Mouse (Mus musculus): ENCODE data around the gene Zc3h10. TPM values are rescaled to one million over a fixed set of nuclear protein-coding genes. Genes with fewer than 3 reads are reported as not detected.
"Not testable (repeated sequence)": the region's sequence is repeated elsewhere in the genome, so short reads cannot be mapped to it uniquely, and the experiment has no call there.

Gene Zc3h10
- polyA plus RNA-seq, 1 experiment from 2014 or later, result 20.8 TPM

DNA sequence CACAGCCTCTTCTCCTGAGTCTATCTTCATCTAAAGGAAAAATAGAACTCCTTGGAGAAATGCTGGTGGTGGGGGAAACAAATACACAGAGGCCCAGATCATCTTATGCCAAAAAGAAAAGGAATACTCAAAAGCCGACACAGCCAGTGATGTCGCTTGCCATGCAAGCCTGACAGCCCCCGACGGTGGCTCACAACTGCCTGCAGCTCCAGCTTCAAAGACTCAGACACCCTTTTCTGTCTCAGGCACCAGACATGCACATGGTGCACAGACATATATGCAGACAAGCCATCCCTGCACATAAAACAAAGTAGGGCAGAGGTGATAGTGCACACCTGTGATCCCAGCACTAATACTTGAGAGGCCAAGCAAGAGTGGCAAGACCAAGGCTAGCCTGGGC lies 32.2 kb upstream of the Zc3h10 start:
- Histone ChIP-seq H3K4me1 (no peaks in the 10 kb centered on the region), H3K4me3 (no peak overlapping the region), H3K36me3 (no peaks in the 10 kb centered on the region), H3K27me3 (peaks cover 21% of the 10 kb centered on the region), H3K4me2 (replicated peaks) (no peak overlapping the region), H3K27ac (no peak overlapping the region), H3K9me3 (replicated peaks) (no peaks in the 10 kb centered on the region), H3K9ac (no peak overlapping the region)
- WGBS, result 83% methylated on average over 4 of the region's 4 CpGs
- ATAC-seq (ENCODE audit: low FRiP score), result no peak

DNA sequence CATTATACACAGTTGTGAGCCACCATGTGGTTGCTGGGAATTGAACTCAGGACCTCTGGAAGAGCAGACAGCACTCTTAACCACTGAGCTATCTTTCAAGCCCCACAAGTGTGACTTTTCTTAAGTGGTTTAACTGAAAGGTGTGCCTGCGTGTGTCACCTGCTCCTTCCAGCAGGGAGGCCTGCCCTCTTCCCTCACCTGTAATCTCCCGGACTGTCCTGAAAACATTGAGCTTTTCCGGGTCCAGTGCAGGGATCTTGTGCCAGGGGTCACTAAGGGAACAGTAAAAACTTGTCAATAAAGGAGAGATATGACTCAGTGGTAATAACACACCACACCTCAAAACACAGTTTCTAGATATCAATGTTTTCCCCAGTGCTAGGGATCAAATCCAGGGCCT lies 31.7 kb upstream of the Zc3h10 start:
- peaks cover 17% of the 10 kb centered on the region for H3K27me3 ChIP-seq

DNA sequence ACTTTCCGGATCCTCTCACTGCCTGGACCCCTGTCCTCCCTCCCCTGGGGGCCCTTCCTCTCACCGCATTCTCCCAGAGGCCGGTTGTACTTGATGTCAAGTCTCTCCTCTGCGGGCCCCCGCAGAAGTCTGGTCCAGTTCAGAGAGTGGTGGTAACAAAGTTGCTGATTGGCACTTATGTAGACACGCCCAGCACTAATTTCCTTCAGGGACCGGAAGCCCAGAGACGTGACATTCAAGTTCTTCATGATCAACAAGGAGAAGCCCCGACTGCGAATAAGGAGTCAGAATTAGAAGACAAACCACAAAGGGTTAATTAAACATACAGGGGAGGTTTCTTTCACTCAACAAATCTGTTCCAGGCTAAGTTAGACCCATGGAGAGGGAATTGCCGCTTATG lies 30.8 kb upstream of the Zc3h10 start:
- Histone ChIP-seq H3K9ac (no peak overlapping the region), H3K4me3 (no peak overlapping the region), H3K36me3 (no peaks in the 10 kb centered on the region), H3K27me3 (peaks cover 8% of the 10 kb centered on the region; the same call in 1 of the 2 replicates), H3K4me1 (no peaks in the 10 kb centered on the region), H3K27ac (no peak overlapping the region), H3K9me3 (replicated peaks) (no peaks in the 10 kb centered on the region), H3K4me2 (replicated peaks) (no peak overlapping the region)
- WGBS, result 80% methylated on average over 11 of the region's 11 CpGs
- no peak for ATAC-seq (ENCODE audit: low FRiP score)

More for the DNA sequence above, 31.7 kb upstream of the Zc3h10 start:
- H3K27ac ChIP-seq, result no peak overlapping the region
- no peaks in the 10 kb centered on the region for H3K9me3 ChIP-seq (replicated peaks)
- H3K4me1 ChIP-seq, result no peaks in the 10 kb centered on the region
- H3K36me3 ChIP-seq, result no peaks in the 10 kb centered on the region
- no peak for ATAC-seq (ENCODE audit: low FRiP score)
- H3K4me3 ChIP-seq, result no peak overlapping the region
- no peak overlapping the region for H3K4me2 ChIP-seq (replicated peaks)
- 82% methylated on average over 3 of the region's 3 CpGs for WGBS
- H3K9ac ChIP-seq, result no peak overlapping the region

DNA sequence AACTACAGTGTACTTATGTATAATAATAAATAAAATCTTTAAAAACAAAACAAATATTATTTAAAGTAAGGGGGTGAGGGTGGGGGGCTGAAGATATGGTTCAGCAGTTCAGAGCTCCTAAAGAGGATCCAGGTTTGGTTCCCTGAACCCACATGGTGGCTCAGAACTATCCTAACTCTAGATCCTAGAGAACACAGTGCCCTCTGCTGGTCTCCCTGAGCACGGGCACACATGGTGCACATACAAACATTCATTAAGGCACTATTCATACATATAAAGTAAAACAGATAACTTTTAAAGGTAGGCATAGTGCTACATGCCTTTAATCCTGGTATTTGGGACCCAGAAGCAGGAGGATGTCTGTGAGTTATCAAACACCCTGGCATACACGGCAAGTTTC lies 27.5 kb upstream of the Zc3h10 start:
- no peak overlapping the region for H3K27ac ChIP-seq
- no peak overlapping the region for H3K4me3 ChIP-seq
- no peaks in the 10 kb centered on the region for H3K36me3 ChIP-seq
- peaks cover 4% of the 10 kb centered on the region; the same call in 1 of the 2 replicates for H3K27me3 ChIP-seq
- ATAC-seq (ENCODE audit: low FRiP score), result no peak
- no peaks in the 10 kb centered on the region for H3K9me3 ChIP-seq (replicated peaks)
- no peak overlapping the region for H3K9ac ChIP-seq
- H3K4me2 ChIP-seq (replicated peaks), result no peak overlapping the region
- no peaks in the 10 kb centered on the region for H3K4me1 ChIP-seq
- 89% methylated on average over 2 of the region's 2 CpGs for WGBS

DNA sequence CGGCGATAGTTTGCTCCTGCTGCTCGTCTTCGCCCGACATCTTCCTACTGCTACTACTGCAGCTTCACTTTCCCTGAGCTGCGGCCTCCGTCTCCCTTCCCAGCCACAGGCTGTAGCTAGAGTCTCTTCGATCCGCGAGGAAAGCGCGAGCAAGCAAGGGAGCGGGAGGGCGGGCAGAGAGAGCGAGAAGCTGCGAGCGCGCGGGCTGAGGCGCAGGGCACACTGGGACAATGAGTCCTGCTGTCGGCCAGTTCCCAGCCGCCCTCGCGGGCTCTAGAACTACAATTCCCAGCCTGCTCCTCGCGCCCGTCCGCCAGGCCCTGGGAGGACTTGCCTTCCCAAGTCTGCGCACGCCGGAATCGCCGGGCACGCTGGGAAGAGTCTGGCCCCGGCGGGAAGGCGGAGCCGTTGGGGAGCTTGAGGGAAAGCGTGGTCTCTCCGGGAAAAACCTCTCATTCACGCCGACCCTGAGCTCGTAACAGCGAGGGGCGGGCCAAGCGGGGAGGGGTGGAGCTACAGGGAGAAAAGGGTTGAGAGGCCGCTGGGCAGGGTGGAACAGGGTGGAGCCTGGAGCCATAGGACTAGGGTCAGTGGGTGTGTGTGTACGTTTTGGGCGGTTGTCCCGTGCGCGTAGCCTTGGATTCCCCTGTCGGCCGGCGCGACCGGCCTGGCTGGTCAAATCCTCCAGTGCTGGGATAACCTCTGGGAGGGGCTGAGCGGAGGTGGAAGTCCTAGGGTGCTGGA lies 18.4 kb upstream of the Zc3h10 start, which contains the start of gene Pa2g4:
Pa2g4 (minus strand) TSS at position 200 of the 744 bp plus-strand sequence.
- Histone ChIP-seq H3K36me3 (peaks cover 22% of the 10 kb centered on the region), H3K9ac (peak within 1 kb of the TSS; percentile 91), H3K4me1 (peaks cover 10% of the 10 kb centered on the region), H3K4me3 (peak within 1 kb of the TSS; percentile 87), H3K9me3 (replicated peaks) (no peaks in the 10 kb centered on the region), H3K27ac (peak within 1 kb of the TSS; percentile 85), H3K4me2 (replicated peaks) (peak within 1 kb of the TSS; percentile 91), H3K27me3 (no peaks in the 10 kb centered on the region)
- peak; percentile 100 for ATAC-seq (ENCODE audit: low FRiP score)
- under 1% methylated on average over 58 of the region's 58 CpGs for WGBS

DNA sequence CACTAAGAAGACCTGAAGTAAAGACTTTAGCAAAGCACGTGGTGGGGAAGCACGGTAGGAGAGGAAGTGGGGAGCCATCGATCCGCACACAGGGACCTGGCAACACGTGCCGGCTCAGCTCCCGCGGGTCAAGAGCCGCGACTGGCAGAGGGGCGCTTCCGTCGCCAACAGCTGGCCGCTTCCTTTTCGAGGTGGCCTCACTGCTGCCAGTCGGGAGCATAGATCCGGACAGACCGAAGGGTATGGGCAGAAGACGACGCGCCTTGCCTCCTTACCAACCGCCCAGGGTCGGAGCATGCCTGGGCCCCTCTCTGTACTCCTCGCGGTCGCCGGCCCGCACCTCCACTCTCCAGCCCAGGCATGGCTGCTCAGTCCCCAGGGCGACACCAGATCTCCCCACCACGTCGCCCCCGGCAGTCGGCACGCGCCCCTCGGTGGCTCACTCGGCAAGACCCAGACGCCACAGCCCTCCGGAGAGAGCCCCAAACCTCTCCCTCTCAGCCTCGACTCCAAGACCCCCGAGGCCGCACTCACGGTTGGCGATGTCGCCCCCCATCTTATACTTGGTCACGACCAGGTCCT lies 17.7 kb upstream of the Zc3h10 start:
- ATAC-seq (ENCODE audit: low FRiP score), result peak; percentile 42
- peak overlapping the region; percentile 91 for H3K4me2 ChIP-seq (replicated peaks)

DNA sequence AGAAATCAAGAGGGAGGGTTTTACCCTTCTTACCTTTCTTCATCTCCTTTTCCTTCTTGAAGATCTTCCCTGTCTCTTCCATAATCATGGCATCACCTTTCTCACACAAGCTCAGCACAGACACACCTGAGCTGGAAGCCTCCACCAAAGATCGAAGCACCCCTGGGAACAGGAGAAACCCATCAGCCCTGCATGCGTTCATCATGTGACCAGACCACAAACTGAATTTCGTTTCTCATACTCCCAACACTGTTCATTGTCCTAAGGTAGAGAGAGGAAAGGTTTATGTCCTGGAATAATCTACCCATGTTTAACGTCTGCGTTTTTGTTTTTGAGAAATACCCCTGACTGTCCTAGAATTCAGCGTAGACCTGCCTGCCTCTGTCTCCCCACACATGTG lies 16.0 kb upstream of the Zc3h10 start:
- no peak overlapping the region for H3K27ac ChIP-seq
- H3K4me2 ChIP-seq (replicated peaks), result no peak overlapping the region
- H3K9ac ChIP-seq, result no peak overlapping the region; the same call in 1 of the 2 replicates
- H3K4me3 ChIP-seq, result no peak overlapping the region
- peaks cover 10% of the 10 kb centered on the region for H3K4me1 ChIP-seq
- H3K36me3 ChIP-seq, result peaks cover 47% of the 10 kb centered on the region
- no peaks in the 10 kb centered on the region for H3K9me3 ChIP-seq (replicated peaks)
- ATAC-seq (ENCODE audit: low FRiP score), result no peak
- 90% methylated on average over 6 of the region's 6 CpGs for WGBS
- H3K27me3 ChIP-seq, result no peaks in the 10 kb centered on the region

More for the DNA sequence above, 17.7 kb upstream of the Zc3h10 start:
- H3K27me3 ChIP-seq, result no peaks in the 10 kb centered on the region
- no peaks in the 10 kb centered on the region for H3K9me3 ChIP-seq (replicated peaks)
- H3K27ac ChIP-seq, result peak overlapping the region; percentile 85
- peaks cover 10% of the 10 kb centered on the region for H3K4me1 ChIP-seq
- H3K9ac ChIP-seq, result peak overlapping the region; percentile 91
- peak overlapping the region; percentile 87 for H3K4me3 ChIP-seq
- WGBS, result under 1% methylated on average over 40 of the region's 46 CpGs
- H3K36me3 ChIP-seq, result peaks cover 29% of the 10 kb centered on the region

DNA sequence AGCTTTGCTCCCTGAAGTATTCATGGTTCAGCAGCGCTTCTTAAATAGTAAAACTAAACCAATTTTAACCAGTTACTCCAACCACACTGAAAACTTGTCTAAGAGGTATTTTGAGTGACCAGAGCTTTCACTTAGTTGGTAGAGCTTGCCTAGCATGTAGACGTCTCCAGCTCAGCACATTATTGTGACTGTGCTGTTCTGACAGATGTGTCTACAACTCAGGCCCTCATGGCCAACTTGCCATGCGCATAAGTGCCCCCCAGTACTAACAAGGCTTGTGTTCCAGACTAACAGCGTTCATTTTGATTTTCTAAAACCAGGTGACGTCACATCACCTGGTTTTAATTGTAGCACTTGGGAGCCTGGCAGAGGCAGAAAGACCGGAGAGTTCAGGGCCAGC lies 9.4 kb upstream of the Zc3h10 start:
- H3K4me2 ChIP-seq (replicated peaks), result no peak overlapping the region
- H3K4me3 ChIP-seq, result no peak overlapping the region
- no peaks in the 10 kb centered on the region for H3K9me3 ChIP-seq (replicated peaks)
- no peak overlapping the region for H3K9ac ChIP-seq
- H3K27ac ChIP-seq, result no peak overlapping the region
- no peaks in the 10 kb centered on the region for H3K4me1 ChIP-seq
- WGBS, result 86% methylated on average over 6 of the region's 6 CpGs
- no peak for ATAC-seq (ENCODE audit: low FRiP score)
- no peaks in the 10 kb centered on the region for H3K27me3 ChIP-seq
- H3K36me3 ChIP-seq, result peaks cover 51% of the 10 kb centered on the region

DNA sequence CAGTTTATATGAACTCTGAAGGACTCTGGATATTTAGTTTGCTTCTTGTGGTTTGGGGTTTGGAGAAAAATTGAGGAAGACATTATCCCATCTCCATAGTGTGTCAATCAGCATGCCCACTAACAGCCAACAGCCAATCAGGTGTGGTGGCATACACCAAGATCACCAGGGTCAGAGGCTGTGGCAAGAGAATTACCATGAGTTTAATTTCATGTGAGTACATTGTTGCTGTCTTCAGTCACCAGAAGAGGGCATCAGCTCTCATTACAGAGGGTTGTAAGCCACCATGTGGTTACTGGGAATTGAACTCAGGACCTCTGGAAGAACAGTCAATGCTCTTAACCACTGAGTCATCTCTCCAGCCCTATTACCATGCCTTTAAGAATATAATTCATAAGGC lies 8.7 kb upstream of the Zc3h10 start:
- no peaks in the 10 kb centered on the region for H3K9me3 ChIP-seq (replicated peaks)
- H3K27ac ChIP-seq, result no peak overlapping the region
- no peak overlapping the region for H3K4me3 ChIP-seq
- no peaks in the 10 kb centered on the region for H3K4me1 ChIP-seq
- no peak overlapping the region for H3K9ac ChIP-seq
- ATAC-seq (ENCODE audit: low FRiP score), result no peak
- no peak overlapping the region for H3K4me2 ChIP-seq (replicated peaks)
- peaks cover 44% of the 10 kb centered on the region for H3K36me3 ChIP-seq
- no peaks in the 10 kb centered on the region for H3K27me3 ChIP-seq

DNA sequence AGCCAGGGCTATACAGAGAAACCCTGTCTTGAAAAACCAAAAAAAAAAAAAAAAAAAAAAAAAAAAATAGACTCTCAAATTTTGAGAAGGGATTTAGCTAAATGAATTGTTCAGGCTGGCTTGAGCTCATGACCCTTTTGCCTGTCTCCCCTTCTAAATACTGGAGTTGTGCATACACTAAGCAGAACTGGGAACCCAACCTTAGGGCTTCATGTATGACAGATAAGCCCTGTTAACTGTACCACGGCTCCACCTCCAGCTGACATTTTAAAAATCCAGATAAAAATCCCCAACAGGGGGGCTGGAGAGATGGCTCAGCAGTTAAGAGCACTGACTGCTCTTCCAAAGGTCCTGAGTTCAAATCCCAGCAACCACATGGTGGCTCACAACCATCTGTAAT lies 8.0 kb upstream of the Zc3h10 start:
- not testable (repeated sequence) for H3K4me3 ChIP-seq; H3K9ac ChIP-seq; H3K4me2 ChIP-seq (replicated peaks); ATAC-seq (ENCODE audit: low FRiP score); H3K9me3 ChIP-seq (replicated peaks); H3K4me1 ChIP-seq; H3K27me3 ChIP-seq; H3K27ac ChIP-seq
- whole genome bisulfite sequencing, result 92% methylated on average over 1 of the region's 1 CpGs
- peaks cover 37% of the 10 kb centered on the region for H3K36me3 ChIP-seq

DNA sequence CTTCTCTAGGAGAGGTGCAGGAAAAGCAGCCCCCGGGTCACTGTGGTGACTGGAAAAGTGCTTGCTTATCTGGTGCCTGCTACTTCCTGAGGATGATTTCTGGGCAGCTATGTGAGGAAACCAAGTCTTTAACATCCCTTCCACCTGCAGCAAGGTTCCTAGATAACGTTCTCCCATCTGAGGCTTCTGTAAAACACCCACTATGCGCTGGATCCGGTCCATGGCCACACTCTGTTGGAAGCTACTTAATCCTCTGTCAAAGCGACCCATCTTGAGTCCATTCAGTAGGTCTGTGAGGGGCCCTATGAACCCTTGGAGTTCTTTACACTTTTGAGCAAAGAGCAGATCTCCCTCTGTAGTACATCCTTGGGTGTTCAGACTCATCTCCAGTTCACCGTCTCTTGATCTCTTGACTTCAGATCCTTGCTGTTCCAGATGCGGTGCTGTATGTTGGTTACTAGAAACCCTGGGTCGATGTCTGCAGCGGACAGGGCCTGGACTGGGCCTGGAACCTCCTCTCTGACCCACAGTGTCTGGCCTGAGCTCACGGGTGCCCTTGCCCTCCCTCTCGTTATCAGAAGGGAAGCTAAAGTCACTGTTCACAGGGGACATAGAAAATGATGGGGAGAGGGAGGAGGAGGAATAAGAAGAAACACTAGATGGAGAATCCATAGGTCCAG lies 2.7 kb upstream of the Zc3h10 start:
- H3K9ac ChIP-seq; ATAC-seq (ENCODE audit: low FRiP score); H3K36me3 ChIP-seq; H3K4me2 ChIP-seq (replicated peaks); H3K27ac ChIP-seq; H3K4me3 ChIP-seq; H3K9me3 ChIP-seq (replicated peaks); H3K27me3 ChIP-seq: not testable (repeated sequence)
- WGBS, result 91% methylated on average over 11 of the region's 11 CpGs
- peaks cover 14% of the 10 kb centered on the region for H3K4me1 ChIP-seq

DNA sequence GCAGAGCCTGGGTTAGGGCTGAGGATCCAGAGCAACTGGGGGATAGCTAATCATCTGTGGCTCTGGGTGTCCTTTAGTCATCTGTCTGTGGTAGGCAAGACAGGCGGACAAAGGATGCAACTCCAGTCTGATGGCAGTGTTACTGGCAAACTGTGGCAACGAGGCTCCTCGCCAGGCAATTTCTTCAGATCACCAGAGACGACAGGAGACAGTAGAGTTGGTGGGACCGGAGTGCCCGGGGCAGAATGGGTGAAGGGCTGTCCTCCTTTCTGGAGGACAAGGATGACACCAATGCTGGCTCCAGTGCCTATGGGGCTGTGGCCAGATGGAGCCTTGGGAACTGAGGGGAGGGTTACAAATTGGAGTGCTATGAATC lies 2.1 kb upstream of the Zc3h10 start:
- ATAC-seq (ENCODE audit: low FRiP score); H3K4me3 ChIP-seq; H3K9ac ChIP-seq; H3K9me3 ChIP-seq (replicated peaks); H3K27me3 ChIP-seq: not testable (repeated sequence)
- peak overlapping the region; percentile 57; the same call in 1 of the 2 replicates for H3K27ac ChIP-seq
- H3K4me1 ChIP-seq, result peaks cover 14% of the 10 kb centered on the region
- peaks cover 13% of the 10 kb centered on the region for H3K36me3 ChIP-seq
- whole genome bisulfite sequencing, result 71% methylated on average over 6 of the region's 6 CpGs
- H3K4me2 ChIP-seq (replicated peaks), result peak overlapping the region; percentile 26; the same call in 1 of the 2 replicates
